Mouse (Mus musculus): ENCODE data around the gene Usp47.

The Usp47 gene

GRCm38 (mm10) chr7:111999376-111999775 lies 23.9 kb upstream of the Usp47 start:
- H3K9me3 ChIP-seq (ENCODE audit: low read length) = no peaks in the 10 kb centered on the region
- H3K4me1 ChIP-seq (replicated peaks; ENCODE audit: low read depth, low read length) = no peaks in the 10 kb centered on the region
- H3K27me3 ChIP-seq (ENCODE audit: insufficient read depth, low read length) = no peaks in the 10 kb centered on the region
- no peaks in the 10 kb centered on the region for H3K36me3 ChIP-seq (ENCODE audit: insufficient read depth, low read length)
- H3K4me3 ChIP-seq (replicated peaks; ENCODE audit: low read length) = no peak overlapping the region
- TF ChIP-seq CTCF (conservative IDR thresholded peaks at IDR 0.05; ENCODE audit: low read length) (no peak), POU5F1 (IDR thresholded peaks at IDR 0.05; ENCODE audit: borderline replicate concordance, low read length) (no peak), NANOG (IDR thresholded peaks at IDR 0.05; ENCODE audit: borderline replicate concordance, low read length) (no peak)

GRCm38 (mm10) chr7:112000166-112000565 lies 23.1 kb upstream of the Usp47 start:
- no peaks in the 10 kb centered on the region for H3K27me3 ChIP-seq (ENCODE audit: insufficient read depth, low read length)

GRCm38 (mm10) chr7:112010511-112010910 lies 12.8 kb upstream of the Usp47 start:
- H3K27me3 ChIP-seq (ENCODE audit: insufficient read depth, low read length) = no peaks in the 10 kb centered on the region
- no peaks in the 10 kb centered on the region for H3K36me3 ChIP-seq (ENCODE audit: insufficient read depth, low read length)
- H3K4me1 ChIP-seq (replicated peaks; ENCODE audit: low read depth, low read length) = no peaks in the 10 kb centered on the region
- H3K4me3 ChIP-seq (replicated peaks; ENCODE audit: low read length) = no peak overlapping the region
- no peaks in the 10 kb centered on the region for H3K9me3 ChIP-seq (ENCODE audit: low read length)
- TF ChIP-seq POU5F1 (IDR thresholded peaks at IDR 0.05; ENCODE audit: borderline replicate concordance, low read length) (no peak), NANOG (IDR thresholded peaks at IDR 0.05; ENCODE audit: borderline replicate concordance, low read length) (no peak)

More at GRCm38 (mm10) chr7:112000166-112000565, 23.1 kb upstream of the Usp47 start:
- Histone ChIP-seq H3K4me3 (replicated peaks; ENCODE audit: low read length) (no peak overlapping the region), H3K36me3 (ENCODE audit: insufficient read depth, low read length) (no peaks in the 10 kb centered on the region), H3K4me1 (replicated peaks; ENCODE audit: low read depth, low read length) (no peaks in the 10 kb centered on the region), H3K9me3 (ENCODE audit: low read length) (no peaks in the 10 kb centered on the region)
- TF ChIP-seq CTCF (conservative IDR thresholded peaks at IDR 0.05; ENCODE audit: low read length) = no peak
- no peak for TF ChIP-seq POU5F1 (IDR thresholded peaks at IDR 0.05; ENCODE audit: borderline replicate concordance, low read length)
- TF ChIP-seq NANOG (IDR thresholded peaks at IDR 0.05; ENCODE audit: borderline replicate concordance, low read length) = no peak

GRCm38 (mm10) chr7:112010976-112011375 lies 12.3 kb upstream of the Usp47 start:
- Histone ChIP-seq H3K36me3 (ENCODE audit: insufficient read depth, low read length) (no peaks in the 10 kb centered on the region), H3K27me3 (ENCODE audit: insufficient read depth, low read length) (no peaks in the 10 kb centered on the region), H3K4me3 (replicated peaks; ENCODE audit: low read length) (no peak overlapping the region), H3K9me3 (ENCODE audit: low read length) (no peaks in the 10 kb centered on the region), H3K4me1 (replicated peaks; ENCODE audit: low read depth, low read length) (no peaks in the 10 kb centered on the region)
- TF ChIP-seq NANOG (IDR thresholded peaks at IDR 0.05; ENCODE audit: borderline replicate concordance, low read length) (no peak), CTCF (conservative IDR thresholded peaks at IDR 0.05; ENCODE audit: low read length) (no peak), POU5F1 (IDR thresholded peaks at IDR 0.05; ENCODE audit: borderline replicate concordance, low read length) (no peak)

- Histone ChIP-seq H3K4me1 (replicated peaks; ENCODE audit: low read depth, low read length) (no peaks in the 10 kb centered on the region), H3K27me3 (ENCODE audit: insufficient read depth, low read length) (no peaks in the 10 kb centered on the region), H3K9me3 (ENCODE audit: low read length) (no peaks in the 10 kb centered on the region), H3K36me3 (ENCODE audit: insufficient read depth, low read length) (no peaks in the 10 kb centered on the region), H3K4me3 (replicated peaks; ENCODE audit: low read length) (no peak overlapping the region)
- TF ChIP-seq CTCF (conservative IDR thresholded peaks at IDR 0.05; ENCODE audit: low read length) (no peak), NANOG (IDR thresholded peaks at IDR 0.05; ENCODE audit: borderline replicate concordance, low read length) (no peak), POU5F1 (IDR thresholded peaks at IDR 0.05; ENCODE audit: borderline replicate concordance, low read length) (no peak)
Observed at GRCm38 (mm10) chr7:112012102-112012501, 11.2 kb upstream of the Usp47 start.

- no peaks in the 10 kb centered on the region for H3K27me3 ChIP-seq (ENCODE audit: insufficient read depth, low read length)
- H3K36me3 ChIP-seq (ENCODE audit: insufficient read depth, low read length) = no peaks in the 10 kb centered on the region
- no peaks in the 10 kb centered on the region for H3K4me1 ChIP-seq (replicated peaks; ENCODE audit: low read depth, low read length)
- H3K9me3 ChIP-seq (ENCODE audit: low read length) = no peaks in the 10 kb centered on the region
- no peak overlapping the region for H3K4me3 ChIP-seq (replicated peaks; ENCODE audit: low read length)
- TF ChIP-seq POU5F1 (IDR thresholded peaks at IDR 0.05; ENCODE audit: borderline replicate concordance, low read length) = no peak
- TF ChIP-seq CTCF (conservative IDR thresholded peaks at IDR 0.05; ENCODE audit: low read length) = no peak
- no peak for TF ChIP-seq NANOG (IDR thresholded peaks at IDR 0.05; ENCODE audit: borderline replicate concordance, low read length)
Observed at GRCm38 (mm10) chr7:112012621-112013177, 10.6 kb upstream of the Usp47 start.

GRCm38 (mm10) chr7:112014148-112014547 lies 9.2 kb upstream of the Usp47 start:
- Histone ChIP-seq H3K9me3 (ENCODE audit: low read length) (no peaks in the 10 kb centered on the region), H3K4me1 (replicated peaks; ENCODE audit: low read depth, low read length) (no peaks in the 10 kb centered on the region), H3K36me3 (ENCODE audit: insufficient read depth, low read length) (no peaks in the 10 kb centered on the region), H3K4me3 (replicated peaks; ENCODE audit: low read length) (no peak overlapping the region), H3K27me3 (ENCODE audit: insufficient read depth, low read length) (no peaks in the 10 kb centered on the region)
- TF ChIP-seq POU5F1 (IDR thresholded peaks at IDR 0.05; ENCODE audit: borderline replicate concordance, low read length) (no peak), CTCF (conservative IDR thresholded peaks at IDR 0.05; ENCODE audit: low read length) (no peak), NANOG (IDR thresholded peaks at IDR 0.05; ENCODE audit: borderline replicate concordance, low read length) (no peak)

- Histone ChIP-seq H3K4me3 (replicated peaks; ENCODE audit: low read length) (peak overlapping the region; percentile 87), H3K27me3 (ENCODE audit: insufficient read depth, low read length) (peaks cover 9% of the 10 kb centered on the region; the same call in 1 of the 2 replicates), H3K36me3 (ENCODE audit: insufficient read depth, low read length) (no peaks in the 10 kb centered on the region), H3K9me3 (ENCODE audit: low read length) (no peaks in the 10 kb centered on the region), H3K4me1 (replicated peaks; ENCODE audit: low read depth, low read length) (peaks cover 12% of the 10 kb centered on the region)
- TF ChIP-seq CTCF (conservative IDR thresholded peaks at IDR 0.05; ENCODE audit: low read length) = no peak
- TF ChIP-seq NANOG (IDR thresholded peaks at IDR 0.05; ENCODE audit: borderline replicate concordance, low read length) = no peak
- no peak for TF ChIP-seq POU5F1 (IDR thresholded peaks at IDR 0.05; ENCODE audit: borderline replicate concordance, low read length)
Observed at GRCm38 (mm10) chr7:112022506-112023149, 676 bp upstream of the Usp47 start.
